Mouse (Mus musculus): ENCODE measurements around the gene Timd2. TPM values are rescaled to one million over a fixed set of nuclear protein-coding genes. Genes with fewer than 3 reads are reported as not detected.
A peak's percentile ranks its signal among the peaks of the same experiment; 100 is the strongest.
"Not testable (repeated sequence)": the region's sequence is repeated elsewhere in the genome, so short reads cannot be mapped to it uniquely, and the experiment has no call there.

Gene Timd2
- total RNA-seq, 2 experiments from 2014 or later, result not detected

- peak in 1 of 2 experiments; percentile 14 for DNase-seq (ENCODE audit: extremely low spot score in 1 of 2, low spot score in 1 of 2)
Measured at GRCm38 (mm10) chr11:46665599-46666522, 41.0 kb downstream of the Timd2 start.

DNA sequence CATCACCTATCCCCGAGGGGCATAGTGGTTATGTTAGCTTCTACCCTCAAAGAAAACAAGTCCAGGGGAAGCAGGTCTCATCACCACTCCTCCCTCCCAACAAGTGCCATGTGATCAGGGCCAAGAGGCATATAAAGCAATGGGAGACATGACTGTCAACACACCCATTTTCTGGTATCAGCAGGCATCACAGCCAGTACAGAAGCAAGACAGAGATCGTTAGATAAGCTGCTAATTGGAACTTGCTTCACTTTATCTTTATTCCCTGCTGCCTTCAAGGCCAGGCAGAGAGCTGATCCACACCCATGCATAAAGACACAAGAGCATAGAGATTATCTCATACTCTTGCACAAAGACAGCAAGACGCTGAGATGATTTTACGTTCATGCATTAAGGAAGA is 43.6 kb downstream of the Timd2 start:
- DNase-seq (ENCODE audit: extremely low spot score in 1 of 2, low spot score in 1 of 2), result no peak

DNA sequence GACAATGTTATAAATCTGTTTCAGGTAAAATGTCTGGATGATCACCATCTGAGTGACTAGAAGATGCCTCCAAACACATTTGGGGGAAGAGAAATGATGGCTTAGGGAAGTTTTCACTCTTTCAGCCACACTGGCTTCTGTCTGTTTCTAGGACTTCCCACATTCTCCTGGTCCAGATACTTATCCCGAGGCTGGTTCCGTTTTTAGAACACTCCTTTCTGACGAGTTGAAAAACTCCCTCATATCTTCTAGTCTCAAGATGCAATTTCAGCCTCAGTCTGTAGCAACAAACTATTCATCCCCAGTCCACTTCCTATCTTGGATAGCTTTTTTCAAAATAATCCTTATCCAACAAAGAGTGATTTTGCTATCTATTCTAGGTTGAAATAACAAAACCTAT is 54.4 kb downstream of the Timd2 start:
- no peak for DNase-seq (ENCODE audit: extremely low spot score in 1 of 2, low spot score in 1 of 2)

- DNase-seq (ENCODE audit: extremely low spot score in 1 of 2, low spot score in 1 of 2), result not testable (repeated sequence)
Measured at GRCm38 (mm10) chr11:46649655-46650054, 57.2 kb downstream of the Timd2 start.

GRCm38 (mm10) chr11:46644824-46645223 is 62.0 kb downstream of the Timd2 start:
- no peak for DNase-seq (ENCODE audit: extremely low spot score in 1 of 2, low spot score in 1 of 2)

DNA sequence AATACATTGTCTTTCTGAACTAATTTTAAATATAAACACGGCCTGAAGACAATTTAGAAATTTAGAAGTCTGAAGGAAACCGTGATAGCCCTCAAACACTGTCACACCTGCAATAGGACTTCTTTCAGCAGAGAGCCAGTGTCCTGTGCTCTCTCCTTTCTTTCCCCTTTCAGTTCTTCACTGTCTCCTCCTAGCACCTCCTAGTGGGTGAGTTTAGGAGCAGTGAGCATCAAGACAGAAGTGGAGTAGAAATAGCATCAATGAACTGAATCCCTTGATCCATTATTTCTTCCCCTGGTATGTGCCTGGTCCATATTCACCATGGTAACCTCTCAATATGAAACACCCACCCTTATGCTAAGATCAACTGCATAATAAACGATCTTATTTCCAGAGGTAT is 70.3 kb downstream of the Timd2 start:
- no peak for DNase-seq (ENCODE audit: extremely low spot score in 1 of 2, low spot score in 1 of 2)

DNA sequence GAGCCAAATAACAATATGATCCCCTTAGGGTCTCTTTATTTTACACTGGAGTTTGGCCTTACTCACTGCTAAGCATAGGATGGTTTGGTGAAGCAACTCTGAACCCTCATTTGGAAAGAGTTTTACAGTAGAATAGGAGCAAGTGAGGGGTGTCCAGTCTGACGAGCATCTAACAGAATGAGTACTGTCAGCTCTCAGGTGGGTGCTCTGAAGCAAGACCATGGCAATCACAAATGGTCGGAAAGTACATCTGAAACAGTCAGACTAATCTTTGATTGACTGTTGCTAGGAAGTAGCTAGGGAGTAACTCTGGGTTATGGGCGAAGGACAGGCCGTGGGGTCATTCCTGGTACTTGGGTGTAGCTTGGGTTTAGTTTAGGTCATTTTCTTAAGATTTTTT is 71.3 kb downstream of the Timd2 start:
- not testable (repeated sequence) for DNase-seq (ENCODE audit: extremely low spot score in 1 of 2, low spot score in 1 of 2)

- peak in 1 of 2 experiments; percentile 45 for DNase-seq (ENCODE audit: extremely low spot score in 1 of 2, low spot score in 1 of 2)
Measured at GRCm38 (mm10) chr11:46631635-46632034, 75.2 kb downstream of the Timd2 start.

DNA sequence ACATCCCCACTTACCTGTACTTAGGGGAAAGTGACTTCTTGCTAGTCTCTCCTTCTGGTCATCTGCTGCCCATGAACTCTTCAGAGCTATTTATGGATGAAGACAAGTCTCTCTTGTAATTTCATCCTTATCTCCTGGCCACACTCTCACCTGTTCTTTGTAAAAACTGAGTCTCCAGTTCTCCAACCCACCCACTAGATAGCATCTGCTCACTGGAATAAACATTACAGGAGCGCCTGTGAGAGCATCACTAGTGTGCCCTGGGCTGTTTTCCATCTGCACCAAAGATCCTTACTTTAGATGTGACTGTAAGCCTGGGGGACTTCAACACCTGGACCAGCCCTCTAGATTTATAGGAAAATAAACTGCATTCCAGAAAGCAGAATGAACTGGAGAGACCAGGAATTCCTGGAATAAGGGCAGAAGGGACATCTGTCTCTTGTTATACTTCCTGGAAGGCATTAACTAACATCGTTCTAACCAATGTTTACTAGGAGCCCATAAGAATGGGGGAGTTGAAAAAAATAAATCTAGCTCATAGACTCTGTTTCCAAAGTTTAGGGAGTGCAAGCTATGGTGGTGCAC is 77.6 kb downstream of the Timd2 start, which contains the start of gene Dppa1:
Gene Dppa1 (minus strand): TSS at position 51 of the 585 bp plus-strand sequence.
- no peak for DNase-seq (ENCODE audit: extremely low spot score in 1 of 2, low spot score in 1 of 2)

DNA sequence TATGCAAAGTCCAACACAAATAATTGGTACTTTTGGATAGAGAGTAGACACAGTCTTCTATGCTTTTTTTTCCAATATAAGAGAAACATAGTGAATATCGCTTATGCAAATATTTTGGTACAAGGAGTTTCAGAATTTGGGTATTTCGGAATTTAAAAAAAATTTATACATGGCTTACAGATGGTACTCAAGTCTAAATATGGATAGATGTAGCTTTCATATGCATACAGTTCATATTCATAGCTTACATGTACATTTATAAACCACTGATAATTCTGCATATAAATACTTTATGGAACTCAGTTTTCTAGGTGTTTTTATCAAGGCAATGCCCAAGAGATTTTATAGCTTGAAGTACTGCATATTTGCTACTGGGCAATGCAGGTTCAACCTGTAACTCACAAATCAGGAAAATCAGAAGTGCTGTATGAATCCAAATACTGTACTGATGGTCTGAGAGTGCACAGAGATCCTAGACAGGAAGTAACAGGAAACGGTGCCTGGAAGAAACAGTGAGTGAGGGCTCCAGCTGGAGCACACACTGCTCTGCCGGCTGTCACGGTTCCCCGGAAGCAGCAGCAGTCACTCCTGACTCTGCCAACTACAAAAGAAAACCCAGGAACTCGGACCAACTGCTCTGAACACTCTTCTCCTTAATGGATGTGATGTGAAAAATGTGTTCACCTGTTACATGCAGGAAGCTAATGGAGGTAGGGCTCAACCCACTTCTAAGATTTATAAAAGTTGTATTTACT is 86.3 kb downstream of the Timd2 start:
- DNase-seq (ENCODE audit: extremely low spot score in 1 of 2, low spot score in 1 of 2), result no peak

DNA sequence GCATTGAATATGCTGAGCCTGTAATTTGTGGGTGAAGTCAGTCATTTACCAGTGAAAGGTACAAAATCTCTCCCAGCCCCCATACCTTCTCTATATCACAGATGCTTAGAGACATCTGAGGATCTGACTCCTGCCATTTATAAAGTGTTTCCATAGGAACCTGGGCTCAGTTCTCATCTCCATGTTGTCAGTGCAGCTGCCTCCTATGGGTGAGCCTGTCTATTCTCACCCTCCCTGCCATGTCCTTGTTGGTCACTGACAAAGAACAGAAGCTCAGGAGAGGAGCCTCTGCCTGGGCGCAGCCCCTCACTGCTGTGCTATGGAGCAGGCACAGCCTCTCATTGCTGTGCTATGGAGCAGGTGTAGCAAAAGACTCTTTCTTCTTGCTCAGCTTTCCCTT is 86.9 kb downstream of the Timd2 start:
- DNase-seq (ENCODE audit: extremely low spot score in 1 of 2, low spot score in 1 of 2), result no peak

Other genes with a start within 250 kb of the Timd2 start
- gene Gm12169, start 182.8 kb downstream of the Timd2 start, total RNA-seq (2021), result not detected
- not detected for gene BC053393, start 135.5 kb downstream of the Timd2 start, total RNA-seq (2021)
- not detected for gene Dppa1, start 77.8 kb downstream of the Timd2 start, total RNA-seq (2021)
- gene Havcr1, start 28.0 kb upstream of the Timd2 start, total RNA-seq (2021), result not detected
- gene Timd4, start 103.7 kb upstream of the Timd2 start, total RNA-seq (2021), result under 1 TPM in 1 of 2 experiments, not detected in 1; 0.12 TPM

Data from layer of hippocampus, postnatal 25 days (tissue).